Mouse (Mus musculus) induced T-regulatory cell, adult 2 months (primary cell): ENCODE data around the gene Akr1c18.
"Not testable (repeated sequence)": the region's sequence is repeated elsewhere in the genome, so short reads cannot be mapped to it uniquely, and the experiment has no call there.

Experiments
- DNase-seq: peaks from one replicate; pipeline ENCODE4 v3.0.0-alpha.2; 2012; ENCODE audit warnings: low read depth

Gene Akr1c18

DNA sequence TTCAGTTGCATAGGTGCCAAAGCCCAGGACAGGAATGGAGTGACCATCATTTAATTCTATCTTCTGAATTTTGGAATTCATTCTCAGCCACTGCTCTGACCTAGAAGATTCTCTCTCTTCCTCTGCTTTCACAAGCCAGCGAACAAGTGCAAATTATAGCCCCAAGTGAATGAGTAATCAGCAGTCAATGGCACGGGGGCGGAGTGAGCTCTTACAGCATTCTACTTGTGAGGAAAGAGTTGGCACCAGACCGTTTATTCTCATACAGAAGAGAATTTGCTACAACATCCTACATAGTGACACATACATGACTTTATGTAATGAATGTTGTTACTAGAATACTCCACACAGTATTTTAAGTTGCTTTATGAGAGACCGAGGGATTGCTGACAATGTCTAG lies at the start of gene Akr1c18:
Gene Akr1c18, minus strand, starts transcription at position 137 of the 400 bp plus-strand sequence.
- no peak for DNase-seq

DNA sequence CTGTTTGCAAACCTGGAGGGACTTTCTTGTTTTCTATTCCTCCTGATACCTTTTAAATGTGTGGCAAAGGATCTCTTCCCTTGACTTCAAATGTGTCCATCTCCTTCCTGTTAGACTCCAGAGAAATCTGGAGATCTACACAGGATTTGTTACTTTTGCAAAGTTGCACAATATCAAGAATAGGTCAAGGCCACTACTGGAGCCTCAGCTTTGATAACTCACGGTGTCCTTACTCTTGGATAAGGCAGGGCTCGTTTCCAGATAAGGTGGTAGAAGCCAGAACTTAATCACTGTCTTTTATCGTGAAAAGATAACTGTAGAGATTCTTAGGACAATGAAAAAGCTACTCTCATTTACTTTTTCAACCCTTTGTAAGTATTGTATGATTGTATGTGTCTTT lies 42.1 kb upstream of the Akr1c18 start:
- DNase-seq, result no peak

DNA sequence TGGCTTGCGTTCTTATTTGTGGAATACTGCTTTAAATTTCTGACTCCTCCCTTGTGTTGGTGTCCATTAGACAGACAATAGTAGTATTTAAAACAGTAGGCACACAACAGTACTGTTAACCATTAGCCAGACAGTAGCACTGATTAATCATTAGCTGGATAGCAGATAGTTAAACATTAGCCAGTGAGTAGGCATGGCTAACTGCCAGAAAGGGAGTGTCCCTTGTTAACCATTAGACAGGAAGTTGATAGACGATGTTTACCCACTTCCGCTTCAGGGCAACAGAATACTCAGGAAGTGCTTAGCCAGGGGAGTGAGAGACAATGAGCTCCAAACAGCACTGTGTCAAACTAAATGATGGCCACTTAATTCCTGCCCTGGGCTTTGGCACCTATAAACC lies 40.5 kb upstream of the Akr1c18 start, which contains the start of gene Akr1c13:
Gene Akr1c13, plus strand, starts transcription at position 247 of the 400 bp plus-strand sequence.
- DNase-seq, result peak; percentile 62

DNA sequence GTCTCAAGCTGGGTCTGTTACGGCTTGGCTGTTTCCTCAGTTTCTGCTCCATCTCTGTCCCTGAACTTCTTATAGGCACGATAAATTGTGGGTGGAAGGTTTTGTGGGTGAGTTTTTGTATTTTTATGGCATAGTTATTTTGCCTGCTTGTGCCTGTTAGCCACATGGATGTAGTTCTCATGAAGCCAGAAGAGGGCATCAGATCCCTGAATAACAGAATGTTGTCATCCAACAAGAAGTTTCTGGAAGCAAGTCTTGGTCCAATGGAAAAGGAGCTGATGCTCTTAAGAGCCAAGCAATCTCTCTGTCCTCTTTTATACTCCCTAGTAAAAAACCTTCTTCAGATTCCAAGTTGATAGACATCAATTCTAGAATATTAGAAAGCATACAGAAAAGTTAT lies 37.7 kb upstream of the Akr1c18 start:
- no peak for DNase-seq

DNA sequence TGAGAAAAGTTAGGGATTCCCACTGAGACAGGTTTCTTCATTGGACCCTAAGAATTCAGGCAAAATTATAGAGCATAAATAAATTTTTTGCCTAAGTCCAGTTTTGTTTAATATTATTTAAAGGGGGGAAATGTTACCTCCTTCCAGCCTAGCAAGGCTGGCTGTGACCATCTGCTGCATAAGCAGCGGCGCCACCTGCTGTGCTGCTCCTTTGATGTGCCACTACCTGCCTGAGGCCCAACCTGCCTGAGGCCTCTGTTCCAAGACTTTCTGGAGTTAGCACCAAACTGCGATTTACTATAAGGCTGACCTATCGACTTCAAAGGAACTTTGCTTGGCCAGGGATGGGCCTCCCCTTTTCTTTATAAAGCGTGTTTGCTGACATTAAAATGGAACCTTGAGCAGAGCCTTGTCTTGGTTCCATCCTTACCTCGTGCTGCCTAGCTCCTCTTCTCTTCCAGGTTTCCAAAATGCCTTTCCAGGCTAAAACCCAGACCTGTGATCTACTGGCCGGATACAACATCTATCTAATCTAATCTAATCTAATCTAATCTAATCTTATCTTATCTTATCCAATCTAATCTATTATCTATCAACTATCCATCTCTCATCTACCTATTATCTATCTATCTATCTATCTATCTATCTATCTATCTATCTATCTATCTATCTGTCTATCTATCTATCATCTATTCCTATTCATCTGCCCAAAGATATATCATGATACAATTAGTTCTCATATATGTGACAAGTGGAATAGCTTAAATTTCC lies 36.4 kb upstream of the Akr1c18 start:
- DNase-seq, result not testable (repeated sequence)

DNA sequence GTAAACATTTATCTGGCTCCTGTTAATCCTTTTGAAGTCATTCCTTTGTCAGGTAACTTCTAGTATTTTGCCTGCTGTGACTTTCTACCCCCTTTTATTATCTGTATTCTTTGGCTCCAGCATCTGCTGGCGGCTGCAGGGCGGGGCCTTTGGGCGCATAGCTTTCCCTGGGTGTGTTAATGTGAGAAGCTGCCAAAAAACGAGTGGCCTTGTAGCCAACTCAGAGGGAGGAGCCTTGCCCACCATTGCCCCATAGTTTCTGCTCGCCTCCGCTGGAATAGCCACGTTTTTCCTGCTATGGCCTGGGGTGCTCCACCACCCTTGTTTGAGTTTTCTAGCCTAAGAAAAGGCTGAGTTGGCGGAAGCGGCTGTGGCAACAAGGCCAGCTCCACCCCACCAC lies 32.7 kb upstream of the Akr1c18 start:
- DNase-seq, result no peak

DNA sequence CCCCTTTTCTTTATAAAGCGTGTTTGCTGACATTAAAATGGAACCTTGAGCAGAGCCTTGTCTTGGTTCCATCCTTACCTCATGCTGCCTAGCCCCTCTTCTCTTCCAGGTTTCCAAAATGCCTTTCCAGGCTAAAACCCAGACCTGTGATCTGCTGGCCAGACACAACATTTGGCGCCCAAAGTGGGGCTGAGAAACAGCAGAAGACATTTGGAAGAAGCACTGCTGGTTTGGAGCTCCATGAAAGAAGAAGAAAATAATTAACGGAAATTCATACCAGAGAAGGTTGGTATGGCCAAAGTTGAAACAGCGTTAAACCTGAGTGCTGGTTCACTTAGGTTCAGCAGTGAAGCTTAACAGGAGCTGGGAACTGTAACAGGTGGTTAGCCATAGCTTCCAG lies 30.9 kb upstream of the Akr1c18 start:
- not testable (repeated sequence) for DNase-seq

DNA sequence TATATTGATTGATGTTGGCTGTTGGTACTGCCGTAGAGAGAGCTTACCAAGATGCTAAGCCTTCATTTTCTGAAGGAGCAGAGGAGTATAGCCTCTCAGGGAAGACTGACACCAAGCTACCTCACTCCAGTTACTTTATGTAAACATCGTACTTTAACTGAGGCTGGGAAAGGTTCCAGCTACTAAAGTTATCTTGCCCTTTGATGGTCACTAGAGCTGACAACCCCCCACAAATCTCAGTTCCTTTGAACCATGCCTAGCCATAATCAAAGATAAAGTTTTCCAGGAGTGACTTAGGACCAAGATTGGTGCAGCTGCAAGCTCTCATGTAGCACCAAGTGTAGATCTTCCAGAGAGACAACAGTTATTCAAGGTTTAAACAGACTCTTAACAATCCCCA lies 22.5 kb upstream of the Akr1c18 start:
- DNase-seq, result no peak

DNA sequence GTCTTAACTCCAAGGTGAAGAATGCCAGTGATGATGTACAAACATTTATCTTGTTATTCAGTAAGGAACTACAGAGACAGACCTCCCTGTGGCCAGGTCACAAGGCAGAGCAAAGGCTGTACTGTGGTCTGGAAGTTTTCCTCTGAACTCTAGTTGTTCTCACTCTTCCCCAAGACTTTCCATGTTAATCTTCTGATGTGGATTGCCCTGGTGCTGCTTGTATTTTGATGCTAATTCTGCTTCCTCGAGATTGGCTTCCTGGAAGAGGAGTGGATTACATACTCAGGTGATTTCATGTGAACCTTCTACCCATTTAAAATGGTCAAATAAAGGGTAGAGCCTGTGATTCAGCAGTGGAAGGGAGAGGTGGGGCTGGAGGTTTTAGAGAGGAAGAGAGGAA lies 17.6 kb upstream of the Akr1c18 start:
- DNase-seq, result no peak

DNA sequence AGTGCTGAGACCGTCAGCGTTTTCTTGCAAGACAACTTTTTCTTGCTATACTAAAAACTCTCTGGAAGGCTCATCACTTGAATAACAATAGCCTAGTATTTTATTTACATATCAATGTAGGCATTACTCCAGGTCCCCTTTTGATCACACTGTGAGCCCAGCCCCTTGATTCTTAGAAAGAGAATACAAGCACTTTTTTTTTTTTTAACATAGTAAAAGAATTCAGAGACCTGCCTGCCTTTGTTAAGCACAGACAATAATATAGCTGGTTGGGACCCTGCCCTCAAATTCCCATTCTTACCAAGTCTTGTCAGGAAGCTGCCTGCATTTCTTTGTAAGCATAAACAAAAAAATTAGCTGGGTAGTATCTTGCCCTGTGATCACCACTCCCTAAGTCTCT lies 4.8 kb upstream of the Akr1c18 start:
- no peak for DNase-seq

DNA sequence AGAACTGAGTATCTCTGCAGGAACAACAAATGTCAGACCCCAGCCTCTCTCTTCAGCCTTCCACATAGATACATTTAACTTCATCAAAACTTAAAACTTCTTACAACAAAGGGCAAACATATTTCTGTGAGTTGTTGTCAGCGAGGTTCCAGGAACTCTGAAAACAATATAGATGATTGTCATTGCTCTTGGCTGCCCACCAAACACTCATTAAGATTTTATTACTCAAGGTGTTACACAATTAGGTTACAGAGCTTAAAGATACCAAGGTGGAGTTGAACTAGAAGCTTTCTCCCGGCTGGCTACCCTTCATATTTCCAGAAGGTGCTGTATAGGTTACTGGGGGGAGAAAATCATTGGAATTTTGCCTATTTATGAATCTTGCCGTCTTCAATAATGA lies 3.1 kb upstream of the Akr1c18 start:
- DNase-seq, result no peak

DNA sequence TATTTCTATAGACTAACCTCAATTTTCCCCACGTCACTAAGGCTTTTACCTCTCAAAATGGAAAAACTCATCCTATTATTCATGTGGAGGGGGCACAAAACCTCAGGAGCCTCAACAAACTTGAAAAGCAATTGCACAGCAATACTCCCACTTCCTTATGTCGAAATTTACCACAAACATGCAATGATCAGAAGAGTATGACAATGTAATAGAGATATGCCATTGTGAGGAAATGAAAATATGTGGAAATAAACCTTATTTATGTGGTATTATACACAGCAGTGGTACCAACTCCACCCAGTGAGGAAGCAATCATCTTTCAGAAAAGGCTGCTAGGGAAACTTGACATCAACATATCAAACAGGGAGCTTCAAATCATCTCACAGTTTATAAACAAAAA lies 2.5 kb upstream of the Akr1c18 start:
- no peak for DNase-seq

DNA sequence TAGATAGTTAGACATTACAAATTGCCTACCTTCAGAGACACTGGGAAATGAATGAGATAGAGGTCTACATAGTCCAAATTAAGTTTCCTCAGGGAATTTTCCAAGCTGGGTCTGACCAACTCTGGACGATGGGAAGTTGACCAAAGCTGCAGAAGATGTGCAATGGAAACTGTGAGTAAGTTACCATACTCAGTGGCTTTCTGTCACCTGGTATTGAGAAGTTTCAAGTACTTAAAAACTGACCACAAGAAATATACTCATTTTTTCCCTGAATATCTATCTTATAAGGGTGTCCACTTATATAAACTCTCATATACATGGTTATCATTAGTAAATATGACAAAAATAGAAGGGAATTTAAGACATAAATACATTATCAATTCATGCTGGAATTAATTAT lies 6.2 kb downstream of the Akr1c18 start:
- DNase-seq, result no peak

DNA sequence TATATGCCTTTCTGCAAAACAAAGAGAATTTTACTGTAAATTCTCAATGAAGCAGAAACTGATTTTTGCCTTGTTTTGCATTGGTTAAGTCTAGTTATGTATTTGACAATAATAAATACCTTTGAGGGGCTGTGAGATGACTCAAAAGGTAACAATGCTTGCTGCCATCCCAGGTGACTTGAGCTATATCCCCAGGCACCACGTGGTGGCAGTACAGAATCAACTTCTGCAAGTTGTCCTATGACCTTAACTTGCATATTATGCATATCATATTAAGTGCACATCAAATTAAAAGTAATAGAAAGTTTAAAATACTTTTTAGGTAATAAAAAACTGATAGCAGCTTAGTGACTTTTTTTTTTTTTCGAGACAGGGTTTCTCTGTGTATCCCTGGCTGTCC lies 17.4 kb downstream of the Akr1c18 start:
- DNase-seq, result peak; percentile 16

DNA sequence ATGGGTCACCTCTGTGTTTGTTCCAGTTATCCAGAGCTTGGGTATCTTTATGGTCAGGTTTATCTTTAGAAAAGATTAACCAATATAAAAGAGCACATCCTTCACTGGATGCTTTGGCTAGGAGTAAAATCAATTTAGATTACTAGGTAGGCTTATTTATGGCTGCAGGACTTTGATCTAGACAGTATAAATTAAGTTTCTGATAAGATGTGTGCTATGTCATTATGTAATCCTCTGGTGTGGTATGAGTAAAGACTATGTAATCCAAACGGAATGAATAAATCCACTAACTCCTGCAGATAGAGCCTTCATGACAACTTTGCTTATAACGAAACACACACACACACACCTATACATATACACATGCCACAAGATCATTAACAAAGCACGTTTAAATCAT lies 18.7 kb downstream of the Akr1c18 start:
- no peak for DNase-seq

DNA sequence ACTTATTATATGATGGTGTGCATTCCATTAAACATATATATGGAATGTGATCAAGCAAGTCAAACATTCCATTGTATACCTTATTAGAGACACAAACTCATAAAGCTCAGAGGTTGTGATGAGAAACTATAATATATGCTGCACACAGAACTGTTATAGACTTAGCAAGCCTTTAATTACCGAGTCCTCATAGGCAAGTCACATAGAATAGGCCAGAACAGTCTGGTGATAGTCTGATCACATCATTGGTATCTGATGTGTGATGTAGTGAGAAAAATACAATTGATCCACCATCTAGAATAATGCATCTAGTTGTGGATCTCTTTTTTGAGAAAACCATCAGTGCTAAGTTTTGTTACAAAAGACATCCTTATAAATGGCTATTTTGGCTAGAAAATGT lies 19.1 kb downstream of the Akr1c18 start:
- no peak for DNase-seq

DNA sequence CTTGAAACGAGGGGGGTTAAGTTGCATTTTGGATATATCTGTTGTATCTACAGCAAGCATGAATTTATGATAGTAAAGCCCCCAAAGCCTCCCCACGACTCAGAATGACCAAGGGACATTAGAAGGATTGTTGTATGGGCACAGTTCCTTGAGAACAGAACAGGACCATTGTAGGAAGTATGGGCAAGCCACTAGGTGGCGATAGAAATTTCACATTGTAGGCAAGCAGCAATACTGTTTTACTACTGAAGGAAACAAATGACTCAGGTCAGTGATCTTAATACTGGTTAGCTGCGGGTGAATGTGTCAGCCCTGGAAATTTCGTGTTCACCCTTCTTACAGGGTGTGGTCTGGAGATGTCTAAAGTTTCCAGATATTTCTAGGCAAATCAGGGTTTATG lies 21.4 kb downstream of the Akr1c18 start:
- peak; percentile 30 for DNase-seq

DNA sequence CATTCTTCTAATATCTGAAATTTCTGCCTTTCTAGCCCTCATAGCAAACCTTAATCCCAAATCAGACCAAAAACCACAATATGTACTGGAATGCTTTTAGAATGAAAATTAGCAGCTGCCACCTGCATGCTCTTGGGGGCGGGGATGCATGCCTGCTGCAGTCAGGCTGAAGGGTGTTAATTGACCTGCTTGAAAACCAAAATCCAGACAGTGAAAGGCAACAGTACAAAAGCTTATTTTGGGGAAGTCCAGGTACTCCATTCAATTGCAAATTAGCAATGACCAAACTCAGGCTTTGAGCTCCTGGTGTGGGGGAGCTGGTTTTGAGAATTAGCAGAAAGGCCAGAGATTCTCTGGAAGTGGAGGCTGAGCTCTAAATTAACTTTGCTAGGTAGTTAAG lies 24.6 kb downstream of the Akr1c18 start:
- DNase-seq, result not testable (repeated sequence)

DNA sequence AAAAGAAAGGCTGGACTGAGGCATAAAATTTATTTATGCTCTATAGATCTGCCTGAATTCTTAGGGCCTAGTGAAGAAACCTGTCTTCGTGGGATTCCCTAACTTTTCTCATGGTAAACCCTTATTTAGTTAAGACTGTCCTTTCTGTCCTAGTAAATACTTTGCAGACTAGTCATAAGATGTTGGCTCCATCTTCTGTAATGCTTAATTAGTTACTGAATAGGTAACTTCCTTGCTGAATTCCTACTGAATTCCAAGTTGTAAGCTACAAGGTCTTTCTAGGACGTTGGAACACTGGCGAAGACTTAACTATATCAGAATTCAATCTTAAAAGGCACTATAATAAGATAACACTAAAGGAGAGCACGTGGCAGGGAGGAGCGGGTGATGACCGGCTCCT lies 26.0 kb downstream of the Akr1c18 start:
- DNase-seq, result not testable (repeated sequence)

DNA sequence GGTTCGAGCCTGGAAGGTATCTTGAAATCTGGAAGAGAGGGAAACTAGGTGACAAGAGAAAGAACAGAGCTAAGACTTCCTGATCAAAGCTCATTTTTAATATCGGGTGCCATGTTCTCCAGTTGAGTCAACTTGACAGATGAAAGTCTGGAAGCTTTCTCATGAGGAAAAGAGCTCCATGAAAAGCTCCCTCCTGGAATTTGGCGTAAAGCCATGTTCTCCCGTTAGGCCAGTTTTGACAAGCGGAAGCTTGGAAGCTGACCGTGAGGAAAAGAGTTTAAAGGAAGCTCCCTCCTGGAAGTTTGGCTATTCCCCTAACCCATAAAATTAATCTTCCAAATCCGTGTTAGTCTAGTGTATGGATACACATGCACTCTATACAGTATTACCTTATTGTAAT lies 27.3 kb downstream of the Akr1c18 start:
- no peak for DNase-seq

DNA sequence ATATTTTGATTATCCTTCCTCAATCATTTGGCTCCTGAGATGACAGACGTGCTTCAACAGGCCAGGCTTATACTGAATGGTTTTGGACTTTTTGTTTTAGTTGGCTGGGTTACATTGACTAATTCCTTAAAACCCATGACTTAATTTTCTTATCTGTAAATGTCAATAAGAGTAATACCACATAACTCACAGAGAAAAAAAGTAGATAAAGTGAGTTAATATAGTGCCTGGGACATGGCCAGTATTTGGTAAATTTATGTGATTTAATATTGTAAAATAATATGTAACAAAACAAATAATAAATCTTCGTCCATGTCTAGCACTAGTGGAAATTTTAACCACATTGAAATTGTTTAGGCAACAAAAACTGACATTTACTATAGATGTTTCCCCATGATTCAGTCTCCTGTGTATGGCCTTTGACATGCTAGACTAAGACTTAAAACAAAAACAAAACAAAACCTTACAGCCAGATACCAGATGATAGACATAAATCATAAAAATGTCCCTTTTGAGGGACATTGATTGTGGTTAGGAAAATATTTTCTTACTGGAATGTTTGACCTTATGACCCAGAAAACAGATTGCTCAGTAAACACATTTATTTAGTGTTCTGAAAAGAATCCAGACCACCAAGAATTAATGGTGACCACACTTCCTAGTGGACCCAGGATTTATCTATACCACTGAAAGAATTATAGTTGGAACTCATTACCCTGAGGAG lies 31.1 kb downstream of the Akr1c18 start:
- DNase-seq, result no peak

DNA sequence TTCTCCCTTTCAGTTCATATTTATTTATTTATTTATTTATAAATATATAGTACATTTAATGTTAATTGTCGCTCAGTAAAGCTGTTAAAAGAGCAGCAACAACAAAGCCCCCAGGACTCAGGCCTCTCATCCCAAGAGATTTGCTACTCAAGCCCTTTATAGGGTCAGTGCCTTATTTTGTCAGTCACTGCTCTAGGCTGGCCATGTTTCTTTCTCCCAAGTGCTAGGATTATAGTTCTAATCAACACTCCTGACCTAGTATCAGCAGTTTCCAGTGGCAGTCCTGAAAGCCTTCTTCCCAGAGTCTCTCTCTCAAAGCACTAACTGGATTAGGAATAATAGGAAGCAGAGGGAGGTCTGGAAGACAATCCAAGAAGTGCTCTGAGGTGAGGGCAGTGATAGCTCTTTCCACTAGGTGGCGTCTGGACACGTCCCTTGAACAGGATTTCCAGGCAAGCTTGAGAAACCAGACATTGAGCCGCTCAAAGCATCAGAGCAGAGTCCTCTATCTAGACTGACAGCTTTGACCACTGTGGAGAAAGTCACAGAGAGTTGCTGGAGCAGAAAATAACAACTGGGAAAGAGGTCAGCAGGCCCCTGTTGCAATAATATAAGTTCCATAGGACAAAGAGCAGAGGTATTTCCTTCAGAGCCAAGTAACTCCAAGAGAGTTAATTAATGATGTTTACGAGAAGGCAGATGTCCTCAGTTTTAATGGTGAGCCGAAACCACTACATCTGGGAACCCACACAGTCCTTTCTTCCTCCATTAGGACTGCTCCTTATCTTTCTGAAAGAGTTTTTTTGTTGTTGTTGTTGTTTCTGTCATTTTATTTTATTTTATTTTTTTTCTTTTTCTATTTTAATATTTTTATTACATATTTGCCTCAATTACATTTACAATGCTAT lies 39.9 kb downstream of the Akr1c18 start:
- peak; percentile 49 for DNase-seq

DNA sequence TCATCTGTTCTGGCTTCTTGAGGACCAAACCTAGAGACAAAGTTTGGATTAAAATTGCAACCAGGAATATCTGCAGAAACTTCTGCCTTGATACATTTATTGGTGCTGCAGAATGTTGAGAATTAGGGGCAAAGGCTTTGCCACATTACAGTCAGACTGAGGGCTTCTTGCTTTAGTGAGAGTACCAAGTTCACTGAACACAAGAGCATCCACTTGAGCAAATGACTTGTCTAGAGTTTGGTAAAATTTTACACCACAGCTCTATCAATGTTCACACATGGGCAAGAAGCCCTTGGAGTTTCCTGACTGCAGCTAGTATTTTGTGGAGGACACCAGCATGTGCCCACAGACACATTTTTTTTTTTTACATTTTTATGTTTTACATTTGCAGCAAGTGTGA lies 47.7 kb downstream of the Akr1c18 start:
- DNase-seq, result no peak
